Mouse (Mus musculus): ENCODE data around the gene Abcc3. TPM values are rescaled to one million over a fixed set of nuclear protein-coding genes. Genes with fewer than 3 reads are reported as not detected.

Abcc3 gene
- polyA plus RNA-seq, 1 experiment from 2014 or later: 0.77 TPM

DNA sequence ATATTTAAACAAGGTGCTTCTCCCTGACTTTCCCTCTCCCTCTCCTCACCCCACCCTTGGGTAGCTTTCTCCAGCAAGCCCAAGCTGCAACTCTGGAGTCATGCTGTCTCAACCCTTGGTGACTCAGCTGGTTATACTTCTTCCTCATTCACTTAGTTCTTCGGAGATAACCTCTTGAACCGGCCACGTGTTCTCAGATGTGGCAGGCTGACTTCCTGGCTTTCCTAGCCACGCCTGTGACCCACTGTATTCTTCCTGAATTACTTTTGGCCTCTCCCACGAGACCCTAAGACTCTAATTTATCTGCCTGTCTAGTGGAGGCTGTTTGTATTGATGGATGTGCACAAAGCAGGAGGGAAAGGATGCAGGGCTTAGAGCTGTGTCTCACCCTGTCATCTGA, 22.0 kb downstream of the Abcc3 start:
- Histone ChIP-seq H3K27me3 (no peaks in the 10 kb centered on the region), H3K4me2 (no peak overlapping the region), H3K4me1 (replicated peaks) (peaks cover 12% of the 10 kb centered on the region), H3K4me3 (no peak overlapping the region), H3K27ac (no peak overlapping the region), H3K9me3 (no peaks in the 10 kb centered on the region), H3K9ac (no peak overlapping the region), H3K36me3 (no peaks in the 10 kb centered on the region)
- no peak for ATAC-seq (ENCODE audit: low FRiP score)
- WGBS: 40% methylated on average over 5 of the region's 5 CpGs

GRCm38 (mm10) chr11:94369981-94370380, 22.8 kb downstream of the Abcc3 start:
- Histone ChIP-seq H3K9me3 (no peaks in the 10 kb centered on the region), H3K4me3 (no peak overlapping the region), H3K4me1 (replicated peaks) (peaks cover 12% of the 10 kb centered on the region), H3K9ac (no peak overlapping the region), H3K36me3 (no peaks in the 10 kb centered on the region), H3K4me2 (no peak overlapping the region), H3K27me3 (no peaks in the 10 kb centered on the region), H3K27ac (no peak overlapping the region)
- 89% methylated on average over 6 of the region's 6 CpGs for WGBS
- ATAC-seq (ENCODE audit: low FRiP score): no peak

GRCm38 (mm10) chr11:94365340-94365739, 27.5 kb downstream of the Abcc3 start:
- no peaks in the 10 kb centered on the region for H3K4me1 ChIP-seq (replicated peaks)
- H3K9me3 ChIP-seq: no peaks in the 10 kb centered on the region
- H3K36me3 ChIP-seq: no peaks in the 10 kb centered on the region
- H3K27me3 ChIP-seq: 0 out of 2 replicates have a peak, but pooled peaks cover 2% of the 10 kb centered on the region
- H3K27ac ChIP-seq: no peak overlapping the region
- H3K4me2 ChIP-seq: no peak overlapping the region
- no peak for ATAC-seq (ENCODE audit: low FRiP score)
- no peak overlapping the region for H3K9ac ChIP-seq
- 81% methylated on average over 3 of the region's 3 CpGs for WGBS
- H3K4me3 ChIP-seq: no peak overlapping the region

DNA sequence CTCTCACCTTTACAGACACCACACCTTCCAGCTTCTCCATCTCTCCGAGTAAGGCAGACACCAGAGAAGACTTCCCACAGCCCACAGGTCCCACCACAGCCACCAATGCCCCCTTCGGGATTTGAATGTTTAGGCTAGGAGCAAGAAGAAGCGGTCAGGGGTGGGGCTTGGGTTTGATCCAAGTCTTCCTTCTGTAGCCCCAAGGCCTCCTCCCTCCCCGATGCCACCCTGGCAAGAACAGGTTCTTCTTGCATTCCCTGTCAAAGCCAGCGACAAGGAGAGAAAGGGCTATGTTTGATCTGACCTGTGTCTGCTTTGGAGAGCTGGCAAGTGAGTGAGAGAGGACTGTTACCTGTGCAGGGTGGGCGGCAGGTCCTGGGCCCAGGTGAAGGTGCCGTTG, 29.1 kb downstream of the Abcc3 start:
- WGBS: 89% methylated on average over 7 of the region's 7 CpGs
- H3K4me3 ChIP-seq: no peak overlapping the region
- no peak overlapping the region for H3K9ac ChIP-seq
- H3K4me1 ChIP-seq (replicated peaks): no peaks in the 10 kb centered on the region
- H3K4me2 ChIP-seq: no peak overlapping the region
- H3K27me3 ChIP-seq: 0 out of 2 replicates have a peak, but pooled peaks cover 2% of the 10 kb centered on the region
- H3K36me3 ChIP-seq: no peaks in the 10 kb centered on the region
- H3K27ac ChIP-seq: no peak overlapping the region
- ATAC-seq (ENCODE audit: low FRiP score): no peak
- H3K9me3 ChIP-seq: no peaks in the 10 kb centered on the region

- WGBS: 88% methylated on average over 5 of the region's 5 CpGs
- Histone ChIP-seq H3K4me1 (replicated peaks) (no peaks in the 10 kb centered on the region), H3K27me3 (0 out of 2 replicates have a peak, but pooled peaks cover 6% of the 10 kb centered on the region), H3K4me2 (no peak overlapping the region), H3K36me3 (no peaks in the 10 kb centered on the region), H3K27ac (no peak overlapping the region), H3K4me3 (no peak overlapping the region), H3K9me3 (no peaks in the 10 kb centered on the region), H3K9ac (no peak overlapping the region)
- no peak for ATAC-seq (ENCODE audit: low FRiP score)
Measured at GRCm38 (mm10) chr11:94362101-94362500, 30.7 kb downstream of the Abcc3 start.

DNA sequence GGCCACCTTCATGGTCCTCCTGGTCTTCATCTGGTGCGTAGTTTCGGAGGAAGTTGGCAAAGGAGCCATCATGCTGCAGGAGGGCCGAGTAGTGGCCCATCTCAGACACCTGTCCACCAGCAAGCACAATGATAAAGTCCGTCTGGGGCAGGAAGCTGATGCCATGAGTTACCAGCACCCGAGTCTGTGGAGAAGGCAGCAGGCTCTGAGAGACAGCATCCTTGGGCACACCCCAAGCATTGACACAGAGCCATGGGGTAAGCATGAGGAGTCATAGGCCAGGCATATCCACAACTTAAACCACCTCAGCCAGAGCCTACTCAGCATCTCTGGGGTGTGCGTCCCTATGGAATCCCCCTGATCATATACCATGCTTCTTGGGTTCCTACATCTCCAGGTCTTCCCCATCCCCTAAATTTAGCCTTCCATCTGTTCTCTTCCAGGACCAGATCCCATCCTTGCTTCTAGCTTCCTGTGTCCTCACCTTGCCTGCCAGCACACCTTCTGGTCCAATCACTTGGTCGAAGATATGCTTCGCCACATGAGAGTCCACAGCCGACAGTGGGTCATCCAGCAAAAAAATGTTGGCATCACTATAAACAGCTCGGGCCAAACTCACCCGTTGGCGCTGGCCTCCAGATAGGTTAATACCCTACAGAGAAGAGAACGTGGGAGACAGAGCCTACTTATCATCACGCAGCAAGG, 31.5 kb downstream of the Abcc3 start:
- 96% methylated on average over 14 of the region's 14 CpGs for WGBS
- Histone ChIP-seq H3K4me2 (no peak overlapping the region), H3K27me3 (0 out of 2 replicates have a peak, but pooled peaks cover 6% of the 10 kb centered on the region), H3K9ac (no peak overlapping the region), H3K4me3 (no peak overlapping the region), H3K27ac (no peak overlapping the region), H3K9me3 (no peaks in the 10 kb centered on the region), H3K36me3 (no peaks in the 10 kb centered on the region), H3K4me1 (replicated peaks) (no peaks in the 10 kb centered on the region)
- ATAC-seq (ENCODE audit: low FRiP score): no peak

DNA sequence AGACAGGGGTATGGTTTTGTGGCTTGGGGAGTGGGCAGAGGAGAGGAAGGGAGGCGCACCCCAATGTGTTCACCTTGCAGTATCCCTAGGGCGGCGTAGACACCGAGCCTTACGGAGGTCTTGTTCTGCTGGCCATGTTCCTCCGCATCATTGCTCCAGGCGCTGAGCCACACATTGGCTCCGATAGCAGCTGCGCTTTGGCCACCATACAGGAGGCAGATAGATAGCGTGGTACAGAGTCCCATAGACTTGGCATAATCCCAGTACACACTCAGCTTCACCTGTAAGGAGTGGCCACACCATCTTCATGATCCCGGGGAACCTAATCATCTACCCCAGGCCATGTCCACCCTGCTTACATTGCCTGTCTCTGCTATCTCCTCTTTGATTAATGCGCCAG, 33.6 kb downstream of the Abcc3 start:
- ATAC-seq (ENCODE audit: low FRiP score): no peak
- Histone ChIP-seq H3K27me3 (0 out of 2 replicates have a peak, but pooled peaks cover 6% of the 10 kb centered on the region), H3K4me2 (no peak overlapping the region), H3K9me3 (no peaks in the 10 kb centered on the region), H3K36me3 (no peaks in the 10 kb centered on the region), H3K9ac (no peak overlapping the region), H3K4me3 (no peak overlapping the region), H3K4me1 (replicated peaks) (no peaks in the 10 kb centered on the region), H3K27ac (no peak overlapping the region)
- 96% methylated on average over 12 of the region's 12 CpGs for WGBS

DNA sequence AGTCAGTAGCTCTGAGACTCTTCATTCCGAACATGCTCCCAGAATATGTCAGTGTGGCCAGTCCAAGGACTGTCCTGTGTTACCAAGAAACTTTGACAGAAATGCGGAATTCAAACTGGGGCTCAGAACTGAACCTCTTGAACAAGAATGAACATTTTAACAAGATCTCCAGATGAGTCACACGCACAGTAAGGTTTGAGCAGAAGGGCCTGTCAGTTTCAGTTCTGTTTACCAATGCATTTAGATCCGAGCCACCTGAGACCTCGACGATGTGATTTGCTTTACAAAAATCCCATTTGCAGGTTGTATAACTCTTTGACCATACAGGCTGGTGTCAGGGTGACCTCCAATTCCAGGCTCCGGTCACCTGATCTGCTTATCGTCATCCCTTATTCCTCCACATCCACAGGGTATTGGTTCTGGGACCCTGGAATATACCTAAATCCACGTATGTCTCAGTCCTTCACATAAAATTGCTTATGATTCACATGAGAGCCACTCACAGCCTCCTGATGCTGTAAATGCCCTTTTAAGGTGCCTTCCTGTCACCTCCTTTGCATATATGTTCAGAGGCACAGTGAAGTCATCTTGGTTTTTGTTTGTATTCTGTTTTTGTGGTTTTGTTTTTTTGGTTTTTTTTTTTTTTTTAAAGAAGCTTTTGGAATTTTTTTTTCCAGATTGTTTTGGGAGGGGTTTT, 37.1 kb downstream of the Abcc3 start:
- Histone ChIP-seq H3K27me3 (0 out of 2 replicates have a peak, but pooled peaks cover 4% of the 10 kb centered on the region), H3K4me1 (replicated peaks) (no peaks in the 10 kb centered on the region), H3K36me3 (no peaks in the 10 kb centered on the region), H3K9me3 (no peaks in the 10 kb centered on the region), H3K9ac (no peak overlapping the region), H3K4me2 (no peak overlapping the region), H3K27ac (no peak overlapping the region), H3K4me3 (no peak overlapping the region)
- 77% methylated on average over 9 of the region's 9 CpGs for WGBS
- no peak for ATAC-seq (ENCODE audit: low FRiP score)

DNA sequence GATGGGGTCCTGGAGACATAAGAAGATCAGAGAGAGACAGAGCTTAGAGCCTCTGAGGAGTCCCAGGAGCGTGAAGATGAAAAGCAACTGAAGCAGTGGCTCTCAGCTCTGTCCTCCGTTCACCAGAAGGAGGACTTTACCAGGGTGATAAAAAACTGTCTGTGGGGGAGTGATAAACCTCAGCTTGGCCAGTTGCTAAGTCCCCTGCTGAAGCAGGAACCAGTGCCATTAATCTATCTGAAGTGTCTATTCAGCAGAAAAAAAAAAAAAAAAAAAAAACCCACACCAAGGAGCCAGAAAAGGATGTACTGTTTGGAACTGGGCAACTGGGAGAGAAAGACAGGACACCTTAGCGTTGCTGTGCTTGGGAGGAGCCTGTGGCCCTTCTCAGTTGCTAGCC, 41.7 kb downstream of the Abcc3 start:
- Histone ChIP-seq H3K27me3 (no peaks in the 10 kb centered on the region), H3K9me3 (no peaks in the 10 kb centered on the region), H3K4me3 (no peak overlapping the region), H3K9ac (no peak overlapping the region), H3K36me3 (no peaks in the 10 kb centered on the region), H3K27ac (no peak overlapping the region), H3K4me2 (no peak overlapping the region), H3K4me1 (replicated peaks) (0 out of 2 replicates have a peak, but pooled peaks cover 5% of the 10 kb centered on the region)
- no peak for ATAC-seq (ENCODE audit: low FRiP score)
- 38% methylated on average over 3 of the region's 3 CpGs for WGBS

DNA sequence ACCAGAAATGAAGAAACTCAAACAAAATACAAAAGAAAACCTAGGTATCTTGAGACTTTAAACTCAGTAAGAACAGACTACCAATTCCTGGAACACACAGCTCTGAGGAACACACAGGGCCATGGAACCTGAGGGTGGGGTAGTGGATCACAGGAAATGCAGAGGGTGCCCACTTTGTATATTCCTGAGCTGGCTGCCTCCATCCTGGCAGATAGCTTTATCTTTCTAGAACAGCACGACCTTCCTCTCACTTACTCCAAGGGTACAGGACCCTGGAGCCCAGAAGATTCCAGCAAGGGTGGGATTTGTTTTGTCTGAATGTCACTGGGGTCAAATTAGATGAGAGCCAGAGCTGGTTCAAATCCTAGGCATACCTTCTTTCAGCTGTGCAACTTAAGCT, 42.5 kb downstream of the Abcc3 start:
- H3K9ac ChIP-seq: no peak overlapping the region
- H3K27me3 ChIP-seq: peaks cover 2% of the 10 kb centered on the region; the same call in 1 of the 2 replicates
- H3K9me3 ChIP-seq: no peaks in the 10 kb centered on the region
- no peak overlapping the region for H3K4me2 ChIP-seq
- ATAC-seq (ENCODE audit: low FRiP score): no peak
- no peaks in the 10 kb centered on the region for H3K36me3 ChIP-seq
- 0 out of 2 replicates have a peak, but pooled peaks cover 5% of the 10 kb centered on the region for H3K4me1 ChIP-seq (replicated peaks)
- WGBS: 74% methylated on average over 1 of the region's 1 CpGs
- H3K27ac ChIP-seq: no peak overlapping the region
- H3K4me3 ChIP-seq: no peak overlapping the region

DNA sequence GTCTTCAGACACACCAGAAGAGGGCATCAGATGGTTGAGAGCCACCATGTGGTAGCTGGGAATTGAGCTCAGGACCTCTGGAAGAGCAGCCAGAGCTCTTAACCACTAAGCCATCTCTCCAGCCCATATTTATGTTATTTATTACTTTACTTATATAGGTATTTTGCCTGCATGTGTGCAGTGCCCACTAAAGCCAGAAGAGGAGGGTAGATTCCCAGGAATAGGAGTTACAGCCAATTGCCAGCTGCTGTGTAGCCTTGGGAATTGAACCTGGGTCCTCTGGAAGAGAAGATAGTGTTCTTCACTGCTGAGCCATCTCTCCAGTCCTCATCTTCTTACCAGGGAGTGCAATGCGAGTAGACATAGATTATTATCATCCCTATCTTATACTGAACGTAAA, 43.0 kb downstream of the Abcc3 start:
- H3K9ac ChIP-seq: no peak overlapping the region
- 0 out of 2 replicates have a peak, but pooled peaks cover 5% of the 10 kb centered on the region for H3K4me1 ChIP-seq (replicated peaks)
- 96% methylated on average over 2 of the region's 2 CpGs for WGBS
- no peak for ATAC-seq (ENCODE audit: low FRiP score)
- no peaks in the 10 kb centered on the region for H3K36me3 ChIP-seq
- no peaks in the 10 kb centered on the region for H3K9me3 ChIP-seq
- no peak overlapping the region for H3K27ac ChIP-seq
- H3K4me2 ChIP-seq: no peak overlapping the region
- H3K4me3 ChIP-seq: no peak overlapping the region
- H3K27me3 ChIP-seq: peaks cover 6% of the 10 kb centered on the region; the same call in 1 of the 2 replicates

DNA sequence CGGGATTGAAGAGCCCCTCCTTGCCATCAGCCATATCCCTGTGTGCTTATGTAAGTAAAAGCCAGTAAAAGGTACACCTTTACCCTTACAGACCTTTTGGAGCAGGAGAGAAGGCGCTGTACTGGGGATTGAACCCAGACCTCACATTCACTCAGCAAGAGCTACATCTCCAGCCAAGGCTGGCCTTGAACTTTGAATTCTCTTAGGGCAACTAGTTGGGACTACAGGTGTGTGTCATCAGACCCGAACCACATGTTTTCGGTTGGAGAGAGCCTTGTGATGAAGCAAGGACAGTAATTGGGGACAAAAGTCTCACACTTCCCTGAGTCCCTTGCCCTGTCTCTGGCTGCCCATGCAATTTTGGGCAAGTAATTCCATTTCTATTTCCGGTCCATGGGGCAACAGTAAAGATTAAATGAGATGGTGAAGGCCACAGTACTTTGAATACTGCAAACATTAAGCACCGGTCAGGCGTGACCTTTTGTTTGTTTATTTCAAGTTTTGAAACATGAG, 45.7 kb downstream of the Abcc3 start:
- Histone ChIP-seq H3K27me3 (peaks cover 8% of the 10 kb centered on the region; the same call in 1 of the 2 replicates), H3K4me2 (no peak overlapping the region), H3K36me3 (no peaks in the 10 kb centered on the region), H3K9me3 (no peaks in the 10 kb centered on the region), H3K9ac (no peak overlapping the region), H3K4me3 (no peak overlapping the region), H3K4me1 (replicated peaks) (peaks cover 29% of the 10 kb centered on the region), H3K27ac (no peak overlapping the region)
- ATAC-seq (ENCODE audit: low FRiP score): no peak
- 89% methylated on average over 7 of the region's 7 CpGs for WGBS

All from hindbrain, embryonic 13.5 days (tissue).